Mouse (Mus musculus) kidney, postnatal 0 days (tissue): ENCODE measurements around the gene Cutc. TPM values are rescaled to one million over a fixed set of nuclear protein-coding genes. Genes with fewer than 3 reads are reported as not detected.

Source experiments
- ATAC-seq: fragments of 200-750 bp; cut with Nextera tagmentation; replicated peaks from 2 replicates; pipeline ENCODE4 v1.8.0; 2017; ENCODE audit warnings: low read depth, moderate number of reproducible peaks, moderate TSS enrichment, moderate library complexity; ENCODE audit not compliant: low FRiP score
- DNase-seq: peaks from one replicate; pipeline ENCODE4 v3.0.0-alpha.2; 2016; ENCODE audit warnings: low spot score
- H3K27ac ChIP-seq: fragments of 300-500 bp; sonication (generic); 2 replicates; pipeline ENCODE4 v1.5.1; 2014; ENCODE audit warnings: mild to moderate bottlenecking
- H3K27me3 ChIP-seq: fragments of 300-500 bp; sonication (generic); 2 replicates; pipeline ENCODE4 v1.6.1; 2014; ENCODE audit warnings: low read length, mixed read lengths; ENCODE audit not compliant: insufficient read depth
- H3K36me3 ChIP-seq: fragments of 300-500 bp; sonication (generic); 2 replicates; pipeline ENCODE4 v1.6.1; 2014; ENCODE audit warnings: low read length, mixed read lengths; ENCODE audit not compliant: insufficient read depth
- H3K4me1 ChIP-seq: fragments of 300-500 bp; sonication (generic); replicated peaks from 2 replicates; pipeline ENCODE4 v1.6.1; 2014; ENCODE audit warnings: antibody characterized with exemption, low read length, mixed read lengths; ENCODE audit not compliant: insufficient read depth
- H3K4me2 ChIP-seq: fragments of 300-500 bp; sonication (generic); 2 replicates; pipeline ENCODE4 v1.6.1; 2014; ENCODE audit warnings: mild to moderate bottlenecking, low read length, moderate library complexity, mixed read lengths
- H3K4me3 ChIP-seq: fragments of 300-500 bp; sonication (generic); replicated peaks from 2 replicates; pipeline ENCODE4 v1.5.1; 2014; ENCODE audit warnings: low read depth, low read length
- H3K9ac ChIP-seq: fragments of 300-500 bp; sonication (generic); 2 replicates; pipeline ENCODE4 v1.6.1; 2014; ENCODE audit warnings: low read depth, low read length
- H3K9me3 ChIP-seq: fragments of 300-500 bp; sonication (generic); replicated peaks from 2 replicates; pipeline ENCODE4 v1.6.1; 2016; ENCODE audit warnings: low read length, inconsistent platforms, mixed read lengths
- CTCF ChIP-seq: IDR thresholded peaks from 2 replicates; pipeline ENCODE4 v1.5.1; 2016; ENCODE audit warnings: antibody characterized with exemption, low read depth, mild to moderate bottlenecking, moderate library complexity
- WGBS: fragments of 180-500 bp; shearing (Covaris S2); extraction: QIAGEN DNeasy Blood & Tissue Kit; methylation state at CpG from one replicate; pipeline ENCODE4 v1.1.7; 2014; 5-methylcytosine and 5-hydroxymethylcytosine counted together
- polyA plus RNA-seq: library from polyadenylated mRNA; unstranded; fragments of >200 nt; fragmentation: Nextera tagmentation; extraction: Ambion mirVana; gene quantifications from 2 replicates; pipeline ENCODE4 v1.2.1, GENCODE M21; 2015

Gene Cutc
- polyA plus RNA-seq, 1 experiment from 2014 or later: 24.9 TPM

- Histone ChIP-seq H3K4me1 (no peaks in the 10 kb centered on the region), H3K36me3 (no peaks in the 10 kb centered on the region), H3K4me3 (no peak overlapping the region), H3K9ac (no peak overlapping the region), H3K27me3 (no peaks in the 10 kb centered on the region), H3K9me3 (no peaks in the 10 kb centered on the region), H3K4me2 (no peak overlapping the region), H3K27ac (no peak overlapping the region)
- WGBS: 82% methylated on average over 4 of the region's 4 CpGs
- no peak for DNase-seq
- ATAC-seq: no peak
- TF ChIP-seq CTCF: no peak
Observed at GRCm38 (mm10) chr19:43770584-43770983, 17.8 kb downstream of the Cutc start.

DNA sequence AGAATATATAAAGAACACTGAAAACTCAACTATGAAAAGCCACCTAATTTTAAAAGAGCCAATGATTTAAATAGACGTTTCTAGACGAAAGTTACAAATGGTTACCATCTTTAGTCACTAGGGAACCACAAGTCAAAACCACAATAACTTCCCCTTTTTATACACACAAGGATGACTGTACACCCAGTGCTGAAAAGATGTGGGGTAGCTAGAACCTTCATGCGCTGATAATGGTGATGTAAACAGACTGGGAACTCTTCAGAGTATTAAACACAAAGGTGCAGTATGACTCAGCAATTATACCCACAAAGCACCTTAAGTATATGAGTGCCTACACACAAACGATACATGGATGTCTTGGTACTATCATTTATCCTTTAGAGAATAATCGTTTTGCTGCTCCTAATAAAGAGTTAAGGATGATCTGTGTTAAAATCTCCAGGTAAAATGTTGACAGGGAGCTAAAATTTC is 18.7 kb downstream of the Cutc start:
- Histone ChIP-seq H3K4me2 (no peak overlapping the region), H3K27ac (no peak overlapping the region), H3K27me3 (no peaks in the 10 kb centered on the region), H3K36me3 (no peaks in the 10 kb centered on the region), H3K4me3 (no peak overlapping the region), H3K9me3 (no peaks in the 10 kb centered on the region), H3K9ac (no peak overlapping the region), H3K4me1 (no peaks in the 10 kb centered on the region)
- WGBS: 90% methylated on average over 5 of the region's 5 CpGs
- no peak for TF ChIP-seq CTCF
- ATAC-seq (no peak), DNase-seq (no peak)

DNA sequence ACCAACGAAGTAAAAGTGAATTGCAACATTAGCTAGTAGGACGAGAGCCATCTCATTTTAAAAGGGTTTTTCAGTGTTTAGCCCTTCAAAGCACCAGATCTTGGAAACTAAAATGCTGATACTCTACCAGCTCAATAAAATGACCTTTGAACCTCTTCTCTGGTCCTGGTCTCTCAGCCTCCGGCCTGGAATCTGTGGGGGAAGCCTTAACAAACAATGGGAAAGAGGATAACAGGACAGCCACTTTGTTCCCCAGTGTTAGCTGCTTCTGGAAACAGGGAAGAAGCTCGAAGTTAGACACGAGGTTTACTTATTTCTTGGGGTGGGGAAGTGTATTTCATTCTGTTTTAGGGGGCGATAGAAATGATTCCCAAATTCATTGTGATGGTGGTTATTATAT is 19.5 kb downstream of the Cutc start:
- no peak overlapping the region for H3K4me3 ChIP-seq
- no peaks in the 10 kb centered on the region for H3K4me1 ChIP-seq
- no peaks in the 10 kb centered on the region for H3K27me3 ChIP-seq
- ATAC-seq (no peak), DNase-seq (no peak)
- H3K9ac ChIP-seq: no peak overlapping the region
- no peak for TF ChIP-seq CTCF
- no peak overlapping the region for H3K27ac ChIP-seq
- no peak overlapping the region for H3K4me2 ChIP-seq
- no peaks in the 10 kb centered on the region for H3K36me3 ChIP-seq
- 66% methylated on average over 6 of the region's 6 CpGs for WGBS
- H3K9me3 ChIP-seq: no peaks in the 10 kb centered on the region

GRCm38 (mm10) chr19:43775433-43775832 is 22.6 kb downstream of the Cutc start:
- Histone ChIP-seq H3K4me3 (no peak overlapping the region), H3K9ac (no peak overlapping the region), H3K4me2 (no peak overlapping the region), H3K9me3 (no peaks in the 10 kb centered on the region), H3K27ac (no peak overlapping the region), H3K27me3 (no peaks in the 10 kb centered on the region), H3K36me3 (no peaks in the 10 kb centered on the region), H3K4me1 (no peaks in the 10 kb centered on the region)
- no peak for DNase-seq
- WGBS: 69% methylated on average over 10 of the region's 10 CpGs
- no peak for TF ChIP-seq CTCF
- ATAC-seq: no peak

- no peak for TF ChIP-seq CTCF
- no peak for ATAC-seq
- Histone ChIP-seq H3K36me3 (no peaks in the 10 kb centered on the region), H3K4me1 (no peaks in the 10 kb centered on the region), H3K4me3 (no peak overlapping the region), H3K9me3 (no peaks in the 10 kb centered on the region), H3K27ac (no peak overlapping the region), H3K9ac (no peak overlapping the region), H3K27me3 (no peaks in the 10 kb centered on the region), H3K4me2 (no peak overlapping the region)
- no peak for DNase-seq
- WGBS: 76% methylated on average over 4 of the region's 4 CpGs
Observed at GRCm38 (mm10) chr19:43776561-43776960, 23.8 kb downstream of the Cutc start.

- WGBS: 54% methylated on average over 2 of the region's 2 CpGs
Observed at GRCm38 (mm10) chr19:43777308-43777707, 24.5 kb downstream of the Cutc start.

DNA sequence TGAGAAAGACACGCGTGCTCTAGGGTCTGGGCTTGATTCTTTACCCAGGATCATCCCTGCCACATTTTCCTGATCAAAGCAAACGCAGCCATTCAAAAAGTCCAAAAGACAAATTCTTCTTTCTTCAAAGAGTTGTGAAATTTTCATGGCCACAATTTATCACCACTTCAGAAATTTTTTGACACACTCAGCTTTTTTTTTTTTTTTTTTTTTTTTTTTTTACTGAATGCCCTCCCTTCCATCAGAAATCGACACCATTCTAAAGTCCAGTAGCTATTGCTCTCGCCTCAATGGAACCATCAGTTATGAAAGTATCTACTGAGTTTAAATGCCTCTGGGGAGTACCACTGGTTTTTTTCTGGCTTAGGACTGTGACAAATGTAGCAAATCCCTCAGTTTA is 27.6 kb downstream of the Cutc start:
- Histone ChIP-seq H3K27ac (no peak overlapping the region), H3K27me3 (no peaks in the 10 kb centered on the region), H3K36me3 (no peaks in the 10 kb centered on the region), H3K9me3 (no peaks in the 10 kb centered on the region), H3K4me2 (no peak overlapping the region), H3K4me3 (no peak overlapping the region), H3K4me1 (no peaks in the 10 kb centered on the region), H3K9ac (no peak overlapping the region)
- TF ChIP-seq CTCF: no peak
- ATAC-seq (no peak), DNase-seq (no peak)
- WGBS: 69% methylated on average over 5 of the region's 5 CpGs

More at GRCm38 (mm10) chr19:43777308-43777707, 24.5 kb downstream of the Cutc start:
- no peak for ATAC-seq
- H3K27me3 ChIP-seq: no peaks in the 10 kb centered on the region
- no peaks in the 10 kb centered on the region for H3K9me3 ChIP-seq
- no peak for DNase-seq
- no peak overlapping the region for H3K4me2 ChIP-seq
- no peaks in the 10 kb centered on the region for H3K36me3 ChIP-seq
- no peak overlapping the region for H3K9ac ChIP-seq
- H3K4me1 ChIP-seq: no peaks in the 10 kb centered on the region
- H3K4me3 ChIP-seq: no peak overlapping the region
- no peak for TF ChIP-seq CTCF
- no peak overlapping the region for H3K27ac ChIP-seq
